Mouse (Mus musculus) gastrocnemius, postnatal 14 days (tissue): Measurements from ENCODE around the gene Rdh1. TPM values are rescaled to one million over a fixed set of nuclear protein-coding genes. Genes with fewer than 3 reads are reported as not detected.
"Not testable (repeated sequence)": the region's sequence is repeated elsewhere in the genome, so short reads cannot be mapped to it uniquely, and the experiment has no call there.

Experiments used
- DNase-seq: peaks from one replicate; pipeline ENCODE4 v3.0.0; 2021; ENCODE audit warnings: mixed read lengths
- intact Hi-C: fragments of 180-260 bp; cut with DNase I; formaldehyde crosslinking; loops from one replicate; pipeline ENCODE4 v1.15.1; 2025; ENCODE audit warnings: low total_unique reads
- total RNA-seq, 2 experiments: library from RNA; stranded (reverse); gene quantifications; 2 replicates each; pipeline ENCODE4 v1.2.3; 2021

Rdh1 gene
- total RNA-seq, 2 experiments from 2014 or later, result 0.16 TPM; not detected in 1

GRCm38 (mm10) chr10:127804416-127804815 lies 44.9 kb downstream of the Rdh1 start:
- no peak for DNase-seq
- intact Hi-C loops, result no loop called here

GRCm38 (mm10) chr10:127815888-127816287 lies 56.4 kb downstream of the Rdh1 start:
- no peak for DNase-seq
- intact Hi-C loops, result no loop called here

GRCm38 (mm10) chr10:127817268-127817910 lies 57.9 kb downstream of the Rdh1 start:
- DNase-seq, intact Hi-C loops: not testable (repeated sequence)

Other genes with a start within 250 kb of the Rdh1 start
- gene Ndufa4l2, start 244.8 kb upstream of the Rdh1 start, total RNA-seq, result 10 to 100 TPM; 23.3 to 25.3 TPM
- gene Shmt2, start 237.3 kb upstream of the Rdh1 start, total RNA-seq, result 10 to 100 TPM; 29.4 to 33.1 TPM
- gene Nxph4, start 225.2 kb upstream of the Rdh1 start, total RNA-seq, result 1 to 10 TPM; 1.3 to 1.5 TPM
- gene Lrp1, start 138.6 kb upstream of the Rdh1 start, total RNA-seq, result 100 to 1,000 TPM in 1 of 2 experiments, 10 to 100 TPM in 1; 73.8 to 101 TPM
- gene Stat6, start 116.7 kb upstream of the Rdh1 start, total RNA-seq, result 10 to 100 TPM; 16.1 to 16.6 TPM
- 1 to 10 TPM; 2.3 to 2.7 TPM for gene Nemp1, start 92.8 kb upstream of the Rdh1 start, total RNA-seq
- gene Nab2, start 91.2 kb upstream of the Rdh1 start, total RNA-seq, result 1 to 10 TPM; 4.9 to 5.5 TPM
- under 1 TPM; 0.18 to 0.53 TPM for gene Myo1a, start 54.6 kb upstream of the Rdh1 start, total RNA-seq
- not detected for gene Tac2, start 35.2 kb upstream of the Rdh1 start, total RNA-seq
- 1 to 10 TPM; 4.7 to 4.9 TPM for gene Zbtb39, start 20.2 kb upstream of the Rdh1 start, total RNA-seq
- gene Gpr182, start 8.0 kb upstream of the Rdh1 start, total RNA-seq, result under 1 TPM; 0.47 to 0.80 TPM
- gene Rdh16f1, start 66 bp downstream of the Rdh1 start, total RNA-seq, result under 1 TPM; 0.24 to 0.51 TPM
- gene Rdh9, start 16.7 kb downstream of the Rdh1 start, total RNA-seq, result under 1 TPM in 1 of 2 experiments, not detected in 1; 0.24 TPM
- not detected for gene Rdh16, start 41.4 kb downstream of the Rdh1 start, total RNA-seq
- gene Rdh19, start 90.2 kb downstream of the Rdh1 start, total RNA-seq, result not detected
- gene Rdh16f2, start 106.8 kb downstream of the Rdh1 start, total RNA-seq, result not detected
- not detected for gene Rdh7, start 129.1 kb downstream of the Rdh1 start, total RNA-seq
- gene Sdr9c7, start 138.8 kb downstream of the Rdh1 start, total RNA-seq, result not detected
- not detected for gene Hsd17b6, start 247.9 kb downstream of the Rdh1 start, total RNA-seq